Mouse (Mus musculus) myocyte (in vitro differentiated cells): Measurements from ENCODE around the gene Ripply3. TPM values are rescaled to one million over a fixed set of nuclear protein-coding genes. Genes with fewer than 3 reads are reported as not detected.

Source experiments
- H3K27me3 ChIP-seq: one replicate; pipeline ENCODE4 v1.6.1; 2011; ENCODE audit not compliant: control insufficient read depth, insufficient read depth, insufficient read length
- H3K36me3 ChIP-seq: one replicate; pipeline ENCODE4 v1.6.1; 2011; ENCODE audit not compliant: control insufficient read depth, insufficient read depth
- H3K4me2 ChIP-seq: one replicate; pipeline ENCODE4 v1.6.1; 2011; ENCODE audit warnings: low read depth, control low read depth
- H3K4me3 ChIP-seq: one replicate; pipeline ENCODE4 v1.5.1; 2011; ENCODE audit warnings: mild to moderate bottlenecking, control low read depth, moderate library complexity
- H3K79me2 ChIP-seq: one replicate; pipeline ENCODE4 v1.6.1; 2011; ENCODE audit not compliant: control insufficient read depth, insufficient read depth
- H3ac ChIP-seq: one replicate; pipeline ENCODE4 v1.6.1; 2011; ENCODE audit not compliant: control insufficient read depth, insufficient read length
- CEBPB ChIP-seq: IDR thresholded peaks from 2 replicates; pipeline ENCODE4 v1.6.1; 2011; ENCODE audit warnings: mild to moderate bottlenecking, moderate library complexity; ENCODE audit not compliant: poor library complexity, insufficient read depth, severe bottlenecking
- E2F4 ChIP-seq: IDR thresholded peaks from one replicate; pipeline ENCODE4 v1.6.1; 2011; ENCODE audit warnings: mild to moderate bottlenecking, control low read depth, moderate library complexity; ENCODE audit not compliant: insufficient read depth
- MAX ChIP-seq: IDR thresholded peaks from one replicate; pipeline ENCODE4 v1.6.1; 2011; ENCODE audit warnings: low read depth, mild to moderate bottlenecking, control low read depth
- MYOD1 ChIP-seq, 3 experiments: IDR thresholded peaks; one replicate each; pipeline ENCODE4 v1.6.1; 2011; ENCODE audit warnings: control low read depth in 2 of 3, low read depth in 2 of 3, mild to moderate bottlenecking in 2 of 3, moderate library complexity in 1 of 3; ENCODE audit not compliant: insufficient read length in 2 of 3, control insufficient read depth in 1 of 3
- MYOG ChIP-seq, 3 experiments: IDR thresholded peaks; one replicate each; pipeline ENCODE4 v1.6.1; 2011; ENCODE audit warnings: control low read depth in 2 of 3, low read depth in 2 of 3, mild to moderate bottlenecking in 2 of 3; ENCODE audit not compliant: insufficient read length in 2 of 3, control insufficient read depth in 1 of 3, insufficient read depth in 1 of 3
- POLR2A ChIP-seq: IDR thresholded peaks from one replicate; pipeline ENCODE4 v1.6.1; 2011; ENCODE audit warnings: low read depth, mild to moderate bottlenecking, control low read depth, moderate library complexity; ENCODE audit not compliant: insufficient read length
- POLR2AphosphoS2 ChIP-seq: IDR thresholded peaks from one replicate; pipeline ENCODE4 v1.6.1; 2011; ENCODE audit warnings: low read depth, control low read depth; ENCODE audit not compliant: insufficient read length
- REST ChIP-seq: IDR thresholded peaks from one replicate; pipeline ENCODE4 v1.6.1; 2011; ENCODE audit warnings: mild to moderate bottlenecking, control low read depth, moderate library complexity; ENCODE audit not compliant: insufficient read depth, insufficient read length
- SRF ChIP-seq: IDR thresholded peaks from one replicate; pipeline ENCODE4 v1.6.1; 2011; ENCODE audit warnings: low read depth; ENCODE audit not compliant: control insufficient read depth, insufficient read length
- TCF12 ChIP-seq: IDR thresholded peaks from one replicate; pipeline ENCODE4 v1.6.1; 2011; ENCODE audit warnings: mild to moderate bottlenecking, control low read depth; ENCODE audit not compliant: poor library complexity, insufficient read depth, severe bottlenecking
- TCF3 ChIP-seq: IDR thresholded peaks from one replicate; pipeline ENCODE4 v1.6.1; 2011; ENCODE audit warnings: low read depth, control low read depth; ENCODE audit not compliant: insufficient read length
- USF1 ChIP-seq: IDR thresholded peaks from one replicate; pipeline ENCODE4 v1.6.1; 2011; ENCODE audit warnings: low read depth, mild to moderate bottlenecking, control low read depth, moderate library complexity
- polyA plus RNA-seq: library from polyadenylated mRNA; unstranded; fragments of >200 nt; fragmentation: generic; extraction: Trizol; gene quantifications from one replicate; pipeline ENCODE4 v1.2.1, GENCODE M21; 2012; ENCODE audit warnings: missing spikeins

Gene Ripply3
- polyA plus RNA-seq, 1 experiment = 0.08 TPM

- H3K27me3 ChIP-seq = peaks cover 7% of the 10 kb centered on the region
- no peak overlapping the region for H3K4me2 ChIP-seq
- H3K79me2 ChIP-seq = no peaks in the 10 kb centered on the region
- no peak overlapping the region for H3ac ChIP-seq
- TF ChIP-seq POLR2A = no peak
- no peak for TF ChIP-seq REST
- TF ChIP-seq POLR2AphosphoS2 = no peak
- no peak for TF ChIP-seq TCF3
- no peak for TF ChIP-seq USF1
- TF ChIP-seq TCF12 = no peak
- TF ChIP-seq MYOD1 (IDR thresholded peaks at IDR 0.05; ENCODE audit: control insufficient read depth in 1 of 3, insufficient read length in 2 of 3, low read depth in 2 of 3) = no peak
- TF ChIP-seq SRF = no peak
- no peak for TF ChIP-seq MAX
- TF ChIP-seq E2F4 = no peak
- TF ChIP-seq MYOG (IDR thresholded peaks at IDR 0.05; ENCODE audit: control insufficient read depth in 1 of 3, insufficient read depth in 1 of 3, insufficient read length in 2 of 3, low read depth in 2 of 3) = no peak
- TF ChIP-seq CEBPB = no peak
- no peak overlapping the region for H3K4me3 ChIP-seq
- H3K36me3 ChIP-seq = no peaks in the 10 kb centered on the region
Measured at GRCm38 (mm10) chr16:94323681-94324080, 4.5 kb upstream of the Ripply3 start.

- no peak for TF ChIP-seq MYOG (IDR thresholded peaks at IDR 0.05; ENCODE audit: control insufficient read depth in 1 of 3, insufficient read depth in 1 of 3, insufficient read length in 2 of 3, low read depth in 2 of 3)
- TF ChIP-seq USF1 = no peak
- TF ChIP-seq POLR2AphosphoS2 = no peak
- TF ChIP-seq MYOD1 (IDR thresholded peaks at IDR 0.05; ENCODE audit: control insufficient read depth in 1 of 3, insufficient read length in 2 of 3, low read depth in 2 of 3) = no peak
- TF ChIP-seq POLR2A = no peak
- no peak for TF ChIP-seq TCF12
- no peak for TF ChIP-seq MAX
- TF ChIP-seq E2F4 = no peak
- TF ChIP-seq REST = no peak
- TF ChIP-seq TCF3 = no peak
- no peak for TF ChIP-seq SRF
- TF ChIP-seq CEBPB = no peak
- no peak overlapping the region for H3K4me3 ChIP-seq
- peaks cover 7% of the 10 kb centered on the region for H3K27me3 ChIP-seq
- no peak overlapping the region for H3ac ChIP-seq
- H3K36me3 ChIP-seq = no peaks in the 10 kb centered on the region
- no peak overlapping the region for H3K4me2 ChIP-seq
- H3K79me2 ChIP-seq = no peaks in the 10 kb centered on the region
Measured at GRCm38 (mm10) chr16:94326008-94326407, 2.2 kb upstream of the Ripply3 start.

- TF ChIP-seq POLR2A = no peak
- TF ChIP-seq MYOD1 (IDR thresholded peaks at IDR 0.05; ENCODE audit: control insufficient read depth in 1 of 3, insufficient read length in 2 of 3, low read depth in 2 of 3) = no peak
- TF ChIP-seq CEBPB = no peak
- TF ChIP-seq MYOG (IDR thresholded peaks at IDR 0.05; ENCODE audit: control insufficient read depth in 1 of 3, insufficient read depth in 1 of 3, insufficient read length in 2 of 3, low read depth in 2 of 3) = no peak
- no peak for TF ChIP-seq REST
- TF ChIP-seq MAX = no peak
- no peak for TF ChIP-seq POLR2AphosphoS2
- TF ChIP-seq TCF3 = no peak
- Histone ChIP-seq H3K4me2 (no peak overlapping the region), H3K4me3 (no peak overlapping the region), H3K79me2 (no peaks in the 10 kb centered on the region), H3K36me3 (no peaks in the 10 kb centered on the region), H3K27me3 (peaks cover 7% of the 10 kb centered on the region), H3ac (no peak overlapping the region)
Measured at GRCm38 (mm10) chr16:94328881-94329867, 954 bp downstream of the Ripply3 start.

GRCm38 (mm10) chr16:94330429-94330828 lies 2.2 kb downstream of the Ripply3 start:
- Histone ChIP-seq H3K36me3 (no peaks in the 10 kb centered on the region), H3K4me3 (no peak overlapping the region), H3K4me2 (no peak overlapping the region), H3ac (no peak overlapping the region), H3K27me3 (peaks cover 7% of the 10 kb centered on the region), H3K79me2 (no peaks in the 10 kb centered on the region)
- TF ChIP-seq MYOD1 (IDR thresholded peaks at IDR 0.05; ENCODE audit: control insufficient read depth in 1 of 3, insufficient read length in 2 of 3, low read depth in 2 of 3) (no peak), E2F4 (no peak), MYOG (IDR thresholded peaks at IDR 0.05; ENCODE audit: control insufficient read depth in 1 of 3, insufficient read depth in 1 of 3, insufficient read length in 2 of 3, low read depth in 2 of 3) (no peak), POLR2A (no peak), MAX (no peak), REST (no peak), POLR2AphosphoS2 (no peak), CEBPB (no peak), SRF (no peak)
